Mouse (Mus musculus): Measurements from ENCODE around the gene Mllt6. TPM values are rescaled to one million over a fixed set of nuclear protein-coding genes. Genes with fewer than 3 reads are reported as not detected.
"Not testable (repeated sequence)": the region's sequence is repeated elsewhere in the genome, so short reads cannot be mapped to it uniquely, and the experiment has no call there.

The Mllt6 gene
- polyA plus RNA-seq, 1 experiment from 2014 or later: 5.2 TPM

- H3K9ac ChIP-seq: no peak overlapping the region
- no peak overlapping the region for H3K4me2 ChIP-seq
- no peaks in the 10 kb centered on the region for H3K4me1 ChIP-seq (ENCODE audit: insufficient read depth)
- peak; percentile 86 for DNase-seq
- peak; percentile 81 for TF ChIP-seq CTCF (IDR thresholded peaks at IDR 0.05; ENCODE audit: low read depth)
- no peaks in the 10 kb centered on the region for H3K36me3 ChIP-seq (ENCODE audit: insufficient read depth)
- no peak for ATAC-seq (ENCODE audit: insufficient read depth)
- no peaks in the 10 kb centered on the region for H3K27me3 ChIP-seq (ENCODE audit: insufficient read depth, low read length)
- under 1% methylated on average over 6 of the region's 6 CpGs for WGBS
- no peak overlapping the region for H3K4me3 ChIP-seq (ENCODE audit: low read depth, low read length)
- no peaks in the 10 kb centered on the region for H3K9me3 ChIP-seq (ENCODE audit: low read depth, low read length)
- no peak overlapping the region for H3K27ac ChIP-seq (ENCODE audit: low read depth)
These were observed 18.4 kb upstream of the Mllt6 start for GRCm38 (mm10) chr11:97644834-97645233.

- not testable (repeated sequence) for H3K4me1 ChIP-seq (ENCODE audit: insufficient read depth); ATAC-seq (ENCODE audit: insufficient read depth); H3K27me3 ChIP-seq (ENCODE audit: insufficient read depth, low read length); H3K27ac ChIP-seq (ENCODE audit: low read depth); H3K9me3 ChIP-seq (ENCODE audit: low read depth, low read length); H3K9ac ChIP-seq; H3K4me3 ChIP-seq (ENCODE audit: low read depth, low read length); H3K36me3 ChIP-seq (ENCODE audit: insufficient read depth); H3K4me2 ChIP-seq; DNase-seq
- 62% methylated on average over 4 of the region's 4 CpGs for WGBS
These were observed 14.7 kb upstream of the Mllt6 start for GRCm38 (mm10) chr11:97648541-97648940.

- Histone ChIP-seq H3K4me1 (ENCODE audit: insufficient read depth) (no peaks in the 10 kb centered on the region), H3K9ac (no peak overlapping the region), H3K9me3 (ENCODE audit: low read depth, low read length) (no peaks in the 10 kb centered on the region), H3K4me2 (no peak overlapping the region), H3K27me3 (ENCODE audit: insufficient read depth, low read length) (no peaks in the 10 kb centered on the region), H3K4me3 (ENCODE audit: low read depth, low read length) (no peak overlapping the region), H3K36me3 (ENCODE audit: insufficient read depth) (no peaks in the 10 kb centered on the region), H3K27ac (ENCODE audit: low read depth) (no peak overlapping the region)
- no peak for ATAC-seq (ENCODE audit: insufficient read depth)
- no peak for DNase-seq
- 61% methylated on average over 5 of the region's 5 CpGs for WGBS
- TF ChIP-seq CTCF (IDR thresholded peaks at IDR 0.05; ENCODE audit: low read depth): no peak
These were observed 12.9 kb upstream of the Mllt6 start for GRCm38 (mm10) chr11:97650341-97650740.

GRCm38 (mm10) chr11:97653376-97653775, 9.8 kb upstream of the Mllt6 start:
- 89% methylated on average over 11 of the region's 11 CpGs for whole genome bisulfite sequencing
- not testable (repeated sequence) for H3K4me3 ChIP-seq (ENCODE audit: low read depth, low read length); H3K4me2 ChIP-seq; H3K27me3 ChIP-seq (ENCODE audit: insufficient read depth, low read length); ATAC-seq (ENCODE audit: insufficient read depth); H3K27ac ChIP-seq (ENCODE audit: low read depth); H3K9ac ChIP-seq; DNase-seq; H3K36me3 ChIP-seq (ENCODE audit: insufficient read depth); H3K9me3 ChIP-seq (ENCODE audit: low read depth, low read length); H3K4me1 ChIP-seq (ENCODE audit: insufficient read depth)

GRCm38 (mm10) chr11:97654210-97654609, 9.0 kb upstream of the Mllt6 start:
- H3K27ac ChIP-seq (ENCODE audit: low read depth): no peak overlapping the region
- ATAC-seq (ENCODE audit: insufficient read depth) (no peak), DNase-seq (no peak)
- no peak overlapping the region for H3K9ac ChIP-seq
- no peak overlapping the region for H3K4me2 ChIP-seq
- no peak overlapping the region for H3K4me3 ChIP-seq (ENCODE audit: low read depth, low read length)
- H3K9me3 ChIP-seq (ENCODE audit: low read depth, low read length): no peaks in the 10 kb centered on the region
- H3K4me1 ChIP-seq (ENCODE audit: insufficient read depth): peaks cover 3% of the 10 kb centered on the region
- no peaks in the 10 kb centered on the region for H3K36me3 ChIP-seq (ENCODE audit: insufficient read depth)
- no peak for TF ChIP-seq CTCF (IDR thresholded peaks at IDR 0.05; ENCODE audit: low read depth)
- WGBS: 86% methylated on average over 2 of the region's 2 CpGs
- H3K27me3 ChIP-seq (ENCODE audit: insufficient read depth, low read length): no peaks in the 10 kb centered on the region

GRCm38 (mm10) chr11:97656269-97656971, 6.8 kb upstream of the Mllt6 start:
- DNase-seq (no peak), ATAC-seq (ENCODE audit: insufficient read depth) (no peak)
- Histone ChIP-seq H3K4me1 (ENCODE audit: insufficient read depth) (peaks cover 15% of the 10 kb centered on the region), H3K36me3 (ENCODE audit: insufficient read depth) (no peaks in the 10 kb centered on the region), H3K4me2 (no peak overlapping the region), H3K9me3 (ENCODE audit: low read depth, low read length) (no peaks in the 10 kb centered on the region), H3K9ac (no peak overlapping the region), H3K27me3 (ENCODE audit: insufficient read depth, low read length) (peaks cover 6% of the 10 kb centered on the region), H3K27ac (ENCODE audit: low read depth) (no peak overlapping the region), H3K4me3 (ENCODE audit: low read depth, low read length) (no peak overlapping the region)
- no peak for TF ChIP-seq CTCF (IDR thresholded peaks at IDR 0.05; ENCODE audit: low read depth)
- 66% methylated on average over 14 of the region's 14 CpGs for WGBS

- TF ChIP-seq CTCF (IDR thresholded peaks at IDR 0.05; ENCODE audit: low read depth): no peak
- no peak for ATAC-seq (ENCODE audit: insufficient read depth)
- no peak overlapping the region for H3K9ac ChIP-seq
- no peak for DNase-seq
- 30% methylated on average over 5 of the region's 6 CpGs for WGBS
- H3K9me3 ChIP-seq (ENCODE audit: low read depth, low read length): no peaks in the 10 kb centered on the region
- no peak overlapping the region for H3K4me3 ChIP-seq (ENCODE audit: low read depth, low read length)
- no peak overlapping the region for H3K4me2 ChIP-seq
- H3K27me3 ChIP-seq (ENCODE audit: insufficient read depth, low read length): peaks cover 15% of the 10 kb centered on the region
- H3K36me3 ChIP-seq (ENCODE audit: insufficient read depth): no peaks in the 10 kb centered on the region
- H3K4me1 ChIP-seq (ENCODE audit: insufficient read depth): peaks cover 22% of the 10 kb centered on the region
- no peak overlapping the region for H3K27ac ChIP-seq (ENCODE audit: low read depth)
These were observed 5.8 kb upstream of the Mllt6 start for GRCm38 (mm10) chr11:97657184-97657945.

- H3K27me3 ChIP-seq (ENCODE audit: insufficient read depth, low read length): peaks cover 17% of the 10 kb centered on the region
- not testable (repeated sequence) for H3K9me3 ChIP-seq (ENCODE audit: low read depth, low read length); H3K27ac ChIP-seq (ENCODE audit: low read depth); H3K4me3 ChIP-seq (ENCODE audit: low read depth, low read length); H3K36me3 ChIP-seq (ENCODE audit: insufficient read depth); DNase-seq; H3K9ac ChIP-seq; H3K4me2 ChIP-seq; ATAC-seq (ENCODE audit: insufficient read depth)
- peaks cover 22% of the 10 kb centered on the region for H3K4me1 ChIP-seq (ENCODE audit: insufficient read depth)
- WGBS: 89% methylated on average over 6 of the region's 6 CpGs
These were observed 5.2 kb upstream of the Mllt6 start for GRCm38 (mm10) chr11:97657967-97658366.
